Mouse (Mus musculus): Measurements from ENCODE around the gene Gm21680.
"Not testable (repeated sequence)": the region's sequence is repeated elsewhere in the genome, so short reads cannot be mapped to it uniquely, and the experiment has no call there.

Gene Gm21680

GRCm38 (mm10) chr5:25972563-25972962 lies at the start of gene Gm21680:
Gene Gm21680 (minus strand): TSS chr5:25972663.
- DNase-seq (ENCODE audit: low read depth, low spot score), result not testable (repeated sequence)

DNA sequence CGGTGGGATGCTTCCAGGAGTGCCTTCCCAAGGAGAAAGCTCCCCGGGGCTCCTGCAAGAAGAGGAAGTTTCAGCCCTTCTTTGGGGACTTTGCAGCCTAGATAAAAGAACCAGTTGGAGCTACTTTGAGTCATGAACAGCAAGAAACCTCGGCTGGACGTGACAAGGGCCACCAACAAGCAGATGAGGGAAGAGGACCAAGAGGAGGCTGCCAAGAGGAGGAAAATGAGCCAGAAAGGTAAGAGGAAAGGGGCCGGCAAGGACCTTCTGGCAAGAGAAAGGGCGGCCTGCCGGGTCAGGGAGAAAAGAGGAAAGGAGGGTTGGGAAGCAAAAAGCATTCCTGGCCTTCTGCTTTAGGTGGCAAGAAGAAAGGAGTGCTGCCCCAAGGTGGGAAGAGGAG lies 35.2 kb upstream of the Gm21680 start:
- DNase-seq (ENCODE audit: low read depth, low spot score), result not testable (repeated sequence)

DNA sequence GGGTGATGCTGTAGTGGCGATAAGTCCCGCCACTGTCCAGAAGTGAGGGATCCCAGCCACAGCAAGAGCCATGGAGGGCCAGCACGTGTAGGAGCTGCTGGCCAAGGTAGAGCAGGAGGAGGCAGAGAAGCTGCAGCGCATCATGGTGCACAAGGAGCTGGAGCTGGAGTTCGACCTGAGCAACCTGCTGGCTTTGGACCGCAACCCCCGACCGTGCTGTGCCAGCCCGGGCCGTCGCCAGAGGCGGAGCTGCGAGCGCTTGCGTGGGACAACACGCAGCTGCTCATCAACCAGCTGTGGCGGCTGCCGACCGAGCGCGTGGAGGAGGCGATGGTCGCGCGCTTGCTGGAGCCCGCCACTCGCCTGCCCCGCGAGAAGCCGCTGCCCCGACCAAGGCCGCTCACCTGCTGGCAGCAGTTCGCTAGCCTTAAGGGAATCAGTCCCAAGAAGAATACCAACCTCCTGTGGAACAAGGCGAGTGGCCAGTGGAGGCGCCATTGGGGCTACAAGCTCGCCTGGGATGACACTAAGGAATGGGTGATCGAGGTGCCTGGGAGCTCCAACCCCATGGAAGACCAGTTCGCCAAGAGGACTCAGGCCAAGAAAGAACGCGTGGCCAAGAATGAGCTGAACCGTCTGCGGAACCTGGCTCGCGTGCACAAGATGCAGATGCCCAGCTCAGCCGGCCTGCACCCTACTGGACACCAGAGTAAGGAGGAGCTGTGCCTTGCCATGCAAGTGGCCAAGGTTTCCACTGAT lies 34.7 kb upstream of the Gm21680 start:
- DNase-seq (ENCODE audit: low read depth, low spot score), result not testable (repeated sequence)

DNA sequence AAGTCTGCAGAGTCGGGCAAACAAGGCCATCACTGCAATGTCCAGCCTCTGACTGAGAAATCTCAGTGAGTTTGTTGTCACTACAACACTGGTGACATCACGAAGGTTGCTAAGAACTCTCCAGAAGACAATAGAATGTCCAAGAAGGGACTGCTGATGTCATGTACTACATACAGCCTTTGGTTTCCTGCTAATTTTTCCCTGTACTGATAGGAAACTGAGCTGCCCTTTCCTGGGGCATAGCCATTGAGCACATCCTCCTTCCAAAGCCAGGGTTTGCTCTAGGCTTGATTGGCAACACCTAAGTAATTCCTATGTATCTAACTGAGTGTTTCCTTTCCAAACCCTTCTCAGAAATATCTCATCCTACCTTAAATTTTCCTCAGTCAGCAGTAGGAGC lies 32.2 kb upstream of the Gm21680 start, which contains the start of gene Gm1979:
TSS of gene Gm1979 (minus strand) at position 101 of the 400 bp plus-strand sequence.
- DNase-seq (ENCODE audit: low read depth, low spot score), result not testable (repeated sequence)

GRCm38 (mm10) chr5:25988550-25988949 lies 16.1 kb upstream of the Gm21680 start, which contains the start of gene Gm21698:
Gene Gm21698 (minus strand): TSS chr5:25988650.
- DNase-seq (ENCODE audit: low read depth, low spot score), result not testable (repeated sequence)

DNA sequence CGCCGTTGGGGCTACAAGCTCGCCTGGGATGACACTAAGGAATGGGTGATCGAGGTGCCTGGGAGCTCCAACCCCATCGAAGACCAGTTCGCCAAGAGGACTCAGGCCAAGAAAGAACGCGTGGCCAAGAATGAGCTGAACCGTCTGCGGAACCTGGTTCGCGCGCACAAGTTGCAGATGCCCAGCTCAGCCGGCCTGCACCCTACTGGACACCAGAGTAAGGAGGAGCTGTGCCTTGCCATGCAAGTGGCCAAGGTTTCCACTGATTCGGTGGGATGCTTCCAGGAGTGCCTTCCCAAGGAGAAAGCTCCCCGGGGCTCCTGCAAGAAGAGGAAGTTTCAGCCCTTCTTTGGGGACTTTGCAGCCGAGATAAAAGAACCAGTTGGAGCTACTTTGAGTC lies 15.4 kb downstream of the Gm21680 start:
- not testable (repeated sequence) for DNase-seq (ENCODE audit: low read depth, low spot score)

- DNase-seq (ENCODE audit: low read depth, low spot score), result not testable (repeated sequence)
Observed at GRCm38 (mm10) chr5:25956611-25957010, 15.9 kb downstream of the Gm21680 start.

DNA sequence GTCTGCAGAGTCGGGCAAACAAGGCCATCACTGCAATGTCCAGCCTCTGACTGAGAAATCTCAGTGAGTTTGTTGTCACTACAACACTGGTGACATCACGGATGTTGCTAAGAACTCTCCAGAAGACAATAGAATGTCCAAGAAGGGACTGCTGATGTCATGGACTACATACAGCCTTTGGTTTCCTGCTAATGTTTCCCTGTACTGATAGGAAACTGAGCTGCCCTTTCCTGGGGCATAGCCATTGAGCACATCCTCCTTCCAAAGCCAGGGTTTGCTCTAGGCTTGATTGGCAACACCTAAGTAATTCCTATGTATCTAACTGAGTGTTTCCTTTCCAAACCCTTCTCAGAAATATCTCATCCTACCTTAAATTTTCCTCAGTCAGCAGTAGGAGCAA lies 18.1 kb downstream of the Gm21680 start, which contains the start of gene Gm21671:
TSS of gene Gm21671 (minus strand) at position 101 of the 400 bp plus-strand sequence.
- not testable (repeated sequence) for DNase-seq (ENCODE audit: low read depth, low spot score)

- DNase-seq (ENCODE audit: low read depth, low spot score), result not testable (repeated sequence)
Observed at GRCm38 (mm10) chr5:25945391-25945790, 27.1 kb downstream of the Gm21680 start.

DNA sequence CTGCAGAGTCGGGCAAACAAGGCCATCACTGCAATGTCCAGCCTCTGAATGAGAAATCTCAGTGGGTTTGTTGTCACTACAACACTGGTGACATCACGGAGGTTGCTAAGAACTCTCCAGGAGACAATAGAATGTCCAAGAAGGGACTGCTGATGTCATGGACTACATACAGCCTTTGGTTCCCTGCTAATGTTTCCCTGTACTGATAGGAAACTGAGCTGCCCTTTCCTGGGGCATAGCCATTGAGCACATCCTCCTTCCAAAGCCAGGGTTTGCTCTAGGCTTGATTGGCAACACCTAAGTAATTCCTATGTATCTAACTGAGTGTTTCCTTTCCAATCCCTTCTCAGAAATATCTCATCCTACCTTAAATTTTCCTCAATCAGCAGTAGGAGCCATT lies 30.2 kb downstream of the Gm21680 start, which contains the start of gene Gm21663:
TSS of gene Gm21663 (minus strand) at position 101 of the 400 bp plus-strand sequence.
- not testable (repeated sequence) for DNase-seq (ENCODE audit: low read depth, low spot score)
